Mouse (Mus musculus) cerebellum, adult 11 months (tissue): ENCODE measurements at regions not wholly inside any gene's neighbourhood (a gene's known extent, or its start where the extent isn't known, plus 50 kb on each side); places are given as distances from the start of the nearest gene placed in this dataset.

ENCODE experiments used
- DNase-seq: peaks from one replicate; pipeline ENCODE4 v3.0.0; 2022

DNA sequence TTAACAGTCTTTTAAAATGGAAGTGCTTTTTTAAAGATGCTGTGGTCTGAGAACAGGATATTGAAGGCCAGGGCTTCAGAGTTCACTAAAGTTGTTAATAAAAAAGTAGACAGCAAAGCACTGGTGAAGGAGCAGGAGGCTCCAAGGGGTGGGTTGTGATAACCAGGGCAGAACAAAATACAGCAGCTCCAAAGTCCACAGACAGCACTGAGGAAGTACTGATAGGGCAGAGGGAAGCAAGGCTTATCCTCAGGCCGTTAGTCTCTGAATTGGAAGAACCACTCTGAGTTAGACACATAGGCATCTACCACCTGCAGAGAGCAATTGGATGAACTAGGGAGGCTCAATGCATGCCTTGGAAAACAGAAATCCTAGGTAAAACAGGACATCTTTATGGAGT is 62.1 kb downstream of the P2ry1 start:
- no peak for DNase-seq

DNA sequence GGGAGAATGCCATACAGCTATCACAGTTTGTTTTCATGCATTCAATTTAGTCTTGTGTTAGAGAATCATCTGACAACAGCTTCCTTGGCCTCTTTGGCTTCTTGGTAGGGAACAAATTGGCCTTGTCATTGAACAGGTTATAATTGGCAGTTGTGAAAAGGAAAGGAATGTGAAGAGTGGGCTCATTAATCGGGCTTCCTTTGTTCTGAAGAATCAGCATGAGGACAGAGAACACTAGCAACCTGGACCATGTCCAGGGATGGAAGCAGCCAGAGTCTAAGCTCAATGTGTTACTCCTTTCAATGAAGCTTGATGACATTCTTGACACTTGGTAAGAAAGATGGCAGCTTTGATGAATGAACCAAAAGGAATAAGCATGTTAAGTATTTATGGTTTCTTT is 64.5 kb downstream of the P2ry1 start:
- DNase-seq: no peak

DNA sequence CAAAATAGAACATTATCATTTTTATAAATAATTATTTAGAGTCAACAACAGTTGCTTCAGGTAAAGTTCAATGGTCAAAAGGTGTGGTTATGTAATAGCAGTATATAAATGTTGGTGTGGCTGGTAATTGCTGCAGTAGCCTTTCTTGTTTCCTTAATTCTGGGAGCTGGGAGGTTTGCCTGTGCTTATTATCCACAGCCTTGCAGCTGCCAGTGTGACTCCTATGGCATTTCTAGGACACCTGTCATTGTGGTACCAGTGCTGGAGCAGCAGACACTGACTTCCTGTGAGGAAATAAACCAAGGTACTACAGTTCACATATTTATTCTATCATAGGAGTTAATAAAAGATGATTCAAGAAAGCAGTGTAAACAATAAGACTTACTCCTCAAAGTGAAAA is 65.6 kb downstream of the P2ry1 start:
- no peak for DNase-seq

DNA sequence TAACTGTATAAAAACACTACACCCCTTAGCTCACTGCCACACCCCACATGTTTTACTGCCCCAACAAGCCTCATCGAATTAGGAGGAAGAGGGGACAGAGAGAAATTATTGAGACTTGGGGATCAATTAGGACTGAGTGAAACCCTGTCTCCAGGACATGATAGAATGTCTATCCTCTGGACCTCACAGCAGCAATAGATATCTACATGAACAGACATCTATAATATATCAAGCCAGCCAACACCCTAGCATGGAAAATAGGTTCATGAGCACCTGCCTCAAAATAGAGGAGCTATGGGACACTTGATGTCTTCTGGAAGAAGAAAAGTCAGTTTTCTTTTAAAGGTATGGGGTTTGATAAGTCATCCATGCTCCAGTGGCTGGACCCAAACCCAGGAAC is 68.4 kb downstream of the P2ry1 start:
- DNase-seq: no peak

DNA sequence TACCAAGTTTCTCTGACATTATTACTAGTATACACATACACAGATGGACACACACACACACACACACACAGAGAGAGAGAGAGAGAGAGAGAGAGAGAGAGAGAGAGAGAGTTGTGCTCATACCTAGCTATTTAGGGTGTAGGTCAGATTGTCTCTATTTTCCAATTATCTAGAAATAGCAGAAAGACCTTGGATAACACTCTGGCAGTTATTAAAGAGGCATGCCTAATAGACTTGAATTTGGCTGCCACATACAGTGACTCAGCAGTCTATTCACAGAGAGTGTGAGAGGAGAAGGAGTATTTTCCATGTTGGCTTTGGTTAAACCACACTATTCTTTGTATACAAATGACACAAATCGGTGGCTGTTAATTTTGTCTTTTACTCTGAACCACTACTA is 69.7 kb downstream of the P2ry1 start:
- no peak for DNase-seq

DNA sequence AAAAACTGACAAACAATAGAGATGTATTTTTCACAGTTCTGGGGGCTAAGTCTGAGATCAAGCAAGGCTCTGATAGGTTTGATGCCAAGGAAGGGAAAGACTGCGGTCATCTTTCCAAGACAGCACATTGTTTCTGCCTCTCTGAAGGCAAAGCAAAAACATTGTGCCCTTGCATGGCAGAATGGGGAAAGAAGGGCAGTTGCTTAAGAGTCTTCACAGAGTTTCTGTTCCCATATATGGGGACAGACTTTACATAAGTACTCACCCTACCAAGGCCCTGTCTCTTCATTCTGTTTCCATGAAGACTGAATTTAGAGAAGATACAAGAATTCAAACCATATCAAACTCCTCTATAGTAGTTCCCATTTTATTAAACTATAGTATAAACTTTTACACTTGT is 70.5 kb downstream of the P2ry1 start:
- DNase-seq: no peak

DNA sequence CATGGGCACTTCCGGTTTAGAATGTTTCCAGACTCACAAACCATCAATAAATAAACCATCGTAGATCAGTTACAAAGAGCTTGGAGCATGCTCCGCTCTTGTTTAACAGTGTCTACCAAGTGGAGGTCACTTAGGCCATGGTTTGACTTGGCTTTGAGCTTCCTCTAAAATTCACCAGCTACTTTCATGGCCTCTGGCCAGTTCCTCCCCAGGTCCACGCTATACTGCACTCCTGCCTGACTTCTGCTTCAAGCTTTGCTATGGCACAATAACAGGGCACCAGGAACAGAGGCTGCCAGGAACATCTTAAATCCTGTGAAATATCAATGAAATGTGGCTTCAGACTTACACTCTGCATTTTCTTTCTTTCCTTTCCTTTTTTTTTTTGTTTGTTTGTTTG is 71.2 kb downstream of the P2ry1 start:
- no peak for DNase-seq

DNA sequence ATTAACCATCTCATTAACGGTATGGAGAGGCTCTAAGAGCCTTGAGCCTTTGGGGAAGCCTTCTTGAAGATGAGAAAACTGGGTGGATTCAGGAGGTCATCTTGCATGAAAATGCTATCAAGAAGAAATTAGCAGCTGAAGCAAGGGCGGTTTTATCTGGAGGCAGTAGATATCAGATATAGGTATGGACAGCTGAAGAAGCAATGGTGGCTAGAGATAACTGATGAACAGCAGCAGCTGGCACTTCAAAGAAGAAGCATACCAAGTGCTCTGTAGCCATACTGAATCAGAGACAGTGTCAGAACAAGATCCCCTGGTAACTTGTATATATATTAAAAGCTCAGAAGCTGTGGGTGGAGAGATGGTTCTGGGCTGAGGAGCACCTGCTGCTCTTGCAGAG is 73.2 kb downstream of the P2ry1 start:
- no peak for DNase-seq

DNA sequence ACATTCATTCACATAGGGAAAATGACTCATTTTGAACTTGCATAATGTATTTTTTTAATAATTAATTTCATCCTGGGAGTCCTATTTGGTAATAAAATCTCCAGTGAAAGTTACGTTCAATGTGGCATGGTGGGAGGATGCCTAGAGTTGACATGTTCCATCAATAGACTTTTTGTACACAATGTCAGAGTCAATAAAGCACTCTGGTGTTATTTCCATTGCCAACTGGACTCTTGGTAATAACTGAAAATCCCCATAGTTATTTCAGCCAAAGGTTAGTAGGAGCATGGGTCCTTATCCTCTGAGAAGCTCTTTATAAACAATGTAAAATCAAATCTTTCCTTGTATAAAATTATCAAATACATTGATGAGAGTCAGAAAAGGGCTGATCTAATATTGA is 87.3 kb downstream of the P2ry1 start:
- no peak for DNase-seq

DNA sequence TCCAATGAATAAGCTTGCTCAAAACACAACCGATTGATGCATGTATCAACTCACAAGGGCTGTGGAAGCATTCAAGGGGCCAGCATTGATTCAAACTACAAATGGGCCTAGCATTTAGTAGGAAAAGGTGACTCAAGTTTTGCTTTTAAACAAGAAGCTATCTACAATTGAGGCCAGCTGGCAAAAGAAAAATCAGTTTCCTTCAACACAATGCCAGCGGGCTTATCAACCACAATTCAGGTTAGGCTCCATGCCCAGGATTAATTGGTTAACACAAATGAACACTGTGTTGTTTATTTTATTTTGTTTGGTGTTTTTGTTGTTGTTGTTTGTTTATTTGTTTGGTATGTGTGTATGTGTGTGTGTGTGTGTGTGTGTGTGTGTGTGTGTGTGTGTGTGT is 89.4 kb downstream of the P2ry1 start:
- DNase-seq: no peak

DNA sequence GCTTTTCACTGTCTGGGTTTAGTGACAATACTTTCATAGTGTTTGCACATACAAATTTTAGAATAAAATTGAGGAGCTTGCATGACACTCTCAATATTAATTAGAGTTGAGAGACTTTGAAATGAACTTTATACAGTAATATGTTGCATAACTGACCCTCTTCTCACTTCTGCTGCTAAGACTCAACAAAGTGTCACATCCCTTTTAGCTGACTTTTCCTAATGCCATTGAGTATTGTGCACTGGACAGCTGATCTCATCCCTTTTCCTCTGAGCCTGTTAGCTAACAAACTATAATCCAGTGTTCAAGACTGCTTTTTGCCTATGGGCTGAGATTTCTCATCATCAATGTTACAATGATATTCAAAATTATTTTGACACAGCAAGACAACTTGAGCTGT is 113.8 kb downstream of the P2ry1 start:
- DNase-seq: no peak

DNA sequence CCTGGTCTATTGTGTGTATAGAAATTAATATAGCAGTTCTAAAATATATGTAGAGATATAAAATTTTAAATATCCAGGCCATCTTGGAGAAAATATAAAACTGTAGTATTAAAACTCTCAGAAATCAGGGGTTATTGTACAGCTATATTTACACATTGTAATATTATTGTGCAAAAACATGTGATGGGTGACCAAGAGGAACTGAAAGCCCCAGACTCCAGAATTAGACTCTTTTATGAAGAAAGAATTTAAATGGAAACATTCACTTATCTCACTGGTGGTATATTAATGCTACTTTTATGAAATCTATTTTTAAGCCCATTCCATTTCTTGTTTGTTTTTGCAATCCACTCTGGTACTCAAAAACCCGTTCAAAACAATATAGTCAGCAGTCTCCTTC is 130.5 kb downstream of the P2ry1 start:
- DNase-seq: no peak

DNA sequence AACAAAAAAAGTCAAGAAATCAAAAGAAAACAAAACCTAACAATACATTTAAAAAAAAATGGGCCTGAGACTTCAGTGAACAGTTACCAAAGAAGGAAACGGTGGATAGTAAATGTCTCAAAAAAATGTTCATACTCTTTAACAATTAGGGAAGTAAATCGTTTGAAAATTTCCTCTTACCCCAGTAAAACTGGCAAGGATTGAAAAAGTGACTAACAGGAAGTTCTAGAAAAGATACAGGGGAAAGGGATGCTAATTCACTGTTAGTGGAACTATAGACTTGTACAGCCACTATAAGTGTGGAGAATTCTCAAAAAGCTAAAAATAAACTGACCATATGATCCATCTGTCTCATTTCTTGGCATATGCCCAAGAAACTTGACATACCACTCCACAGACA is 151.5 kb downstream of the P2ry1 start:
- no peak for DNase-seq

DNA sequence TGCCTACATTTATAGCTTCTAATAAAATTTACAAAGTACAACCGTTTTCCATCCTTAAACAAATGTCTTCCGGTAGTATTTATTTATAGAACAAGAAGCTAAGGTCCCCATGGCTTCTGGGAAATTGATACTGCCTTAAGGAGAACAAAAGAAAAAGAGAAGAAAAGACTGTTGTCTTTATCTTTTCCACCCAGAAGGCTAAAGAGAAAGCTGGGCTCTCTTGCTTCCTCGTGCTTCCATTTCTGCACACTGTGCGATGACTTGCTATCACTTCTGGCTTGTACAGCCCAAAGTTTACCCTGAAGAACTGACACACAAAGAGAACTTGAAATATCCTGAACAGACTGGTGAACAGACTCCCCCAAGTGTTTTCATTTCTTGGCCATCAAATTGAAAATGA is 157.2 kb downstream of the P2ry1 start:
- no peak for DNase-seq

DNA sequence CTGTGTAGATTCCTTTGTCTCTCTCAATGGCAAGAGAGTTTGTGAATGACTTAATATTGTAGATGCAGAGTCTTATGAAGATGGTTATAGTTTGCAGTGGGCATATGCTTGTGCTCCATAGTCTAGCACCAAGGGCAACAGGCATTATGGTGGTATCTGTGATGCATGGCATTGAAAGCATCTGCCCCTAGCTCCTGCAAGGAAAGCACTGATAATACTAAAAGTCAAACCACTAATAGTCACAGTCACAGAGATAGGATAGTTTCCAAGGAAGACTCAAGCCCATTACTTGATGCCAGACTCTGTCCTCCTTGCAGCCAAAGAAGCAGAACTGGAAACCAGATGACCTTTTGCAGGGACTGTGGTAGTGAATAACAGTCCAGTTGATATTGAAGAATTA is 158.8 kb downstream of the P2ry1 start:
- no peak for DNase-seq

DNA sequence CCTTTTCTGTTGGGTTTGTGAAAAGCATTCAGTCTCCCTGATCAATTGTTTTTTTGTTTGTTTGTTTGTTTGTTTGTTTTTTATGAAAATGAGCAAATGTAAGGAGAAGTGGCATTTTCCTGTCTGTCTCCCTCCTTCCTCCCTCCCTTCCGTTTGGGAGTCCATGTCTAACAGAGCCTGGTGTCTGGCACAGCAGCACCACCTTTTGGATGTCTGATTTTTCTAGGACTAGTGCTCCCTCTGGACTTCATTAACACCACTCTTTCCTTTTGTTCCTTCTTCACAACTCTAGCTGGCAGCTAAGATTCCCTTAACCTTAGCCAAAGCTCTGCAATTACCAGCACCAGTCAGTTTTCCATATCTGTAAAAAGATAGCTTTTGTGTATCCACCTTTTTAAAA is 175.6 kb upstream of the Rap2b start:
- DNase-seq: no peak

DNA sequence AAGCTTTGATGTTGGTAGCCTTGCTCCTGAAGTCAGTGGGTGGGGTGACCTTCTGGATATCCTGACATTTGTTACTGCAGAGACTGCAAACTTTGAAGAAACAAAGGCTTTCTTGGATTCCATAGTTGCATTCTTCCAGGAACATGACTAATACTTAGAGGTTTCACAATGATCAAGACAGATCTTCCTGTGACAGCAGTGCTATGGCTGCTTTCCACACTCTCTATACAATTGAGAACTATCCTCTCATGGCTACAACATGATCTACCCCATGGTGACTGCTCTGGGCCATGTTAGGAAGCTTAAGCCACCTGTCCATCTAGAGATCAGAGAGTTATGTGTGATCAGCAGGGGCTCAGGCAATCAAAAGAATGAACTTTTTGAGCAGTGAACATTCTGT is 172.8 kb upstream of the Rap2b start:
- DNase-seq: no peak

DNA sequence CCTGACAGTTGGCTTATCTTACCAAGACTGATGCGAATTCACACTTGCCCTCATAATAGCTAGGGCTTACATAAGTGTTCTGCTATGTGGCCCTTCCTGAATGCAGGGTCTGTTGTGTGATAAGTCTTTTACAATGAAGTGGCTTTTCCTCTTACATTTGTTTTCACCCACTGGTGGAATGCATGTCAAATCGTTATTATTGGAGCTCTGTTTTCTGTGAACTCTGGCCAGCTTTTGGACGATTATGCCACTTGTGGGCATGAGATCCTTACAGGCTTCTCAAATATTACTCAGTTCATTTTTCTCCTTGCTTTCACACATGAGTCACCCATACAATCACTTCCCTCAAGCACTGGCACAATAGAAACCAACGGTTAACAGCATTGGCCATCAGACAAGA is 144.9 kb upstream of the Rap2b start:
- DNase-seq: no peak

DNA sequence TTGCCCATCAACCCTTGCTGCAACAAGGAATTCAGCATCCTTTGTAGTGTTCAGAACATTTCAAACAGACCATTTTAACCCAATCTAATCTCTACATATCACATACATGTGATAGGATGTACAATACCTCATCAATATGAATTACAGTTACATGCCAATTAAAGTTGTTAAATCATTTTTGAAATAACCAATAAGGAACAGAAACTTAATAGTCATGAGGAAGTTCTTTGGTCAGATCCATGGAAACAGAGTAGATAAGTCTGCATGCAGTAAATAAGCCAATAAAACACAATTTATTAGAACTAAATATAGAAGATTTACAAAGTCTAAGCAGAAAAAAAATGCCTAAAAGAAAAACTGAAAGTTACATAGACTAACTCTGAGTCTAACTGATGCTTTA is 136.9 kb upstream of the Rap2b start:
- DNase-seq: no peak

DNA sequence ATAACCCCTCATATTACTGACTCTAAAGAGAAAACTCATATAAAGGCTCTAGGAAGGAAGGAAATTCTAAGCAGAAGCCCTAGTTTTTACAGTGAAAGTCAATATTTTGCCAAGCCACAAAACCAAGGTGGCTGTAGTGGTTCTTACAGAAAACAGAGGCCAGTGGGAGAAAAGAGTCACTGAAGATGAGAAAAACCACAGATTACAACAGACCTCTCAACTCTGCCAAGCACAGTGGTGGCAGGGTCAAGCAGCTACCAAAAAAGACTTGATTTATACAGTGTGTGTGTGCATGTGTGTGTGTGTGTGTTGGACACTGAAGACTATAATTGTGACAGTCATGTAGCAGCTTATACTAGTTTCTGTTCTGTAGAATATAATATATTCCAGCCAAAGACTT is 136.4 kb upstream of the Rap2b start:
- DNase-seq: no peak

DNA sequence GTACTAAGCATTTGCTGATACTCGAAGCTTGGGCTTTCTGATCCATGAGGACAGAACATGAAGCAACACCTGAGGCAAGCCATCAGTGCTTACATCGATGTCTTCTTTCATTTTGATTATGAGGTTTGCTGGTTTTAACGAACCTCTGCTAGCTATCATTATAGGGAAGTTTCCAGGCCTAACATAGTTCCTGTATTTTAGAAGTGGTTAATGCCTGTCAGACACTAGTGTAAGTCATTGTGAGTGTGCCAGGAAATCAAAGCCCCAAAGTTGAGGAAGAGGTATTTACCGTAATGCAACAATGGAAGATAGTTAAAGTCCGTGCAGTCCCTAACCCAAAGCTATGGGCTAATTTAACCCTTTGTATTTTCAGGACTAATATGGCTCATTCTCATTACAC is 120.1 kb upstream of the Rap2b start:
- no peak for DNase-seq

DNA sequence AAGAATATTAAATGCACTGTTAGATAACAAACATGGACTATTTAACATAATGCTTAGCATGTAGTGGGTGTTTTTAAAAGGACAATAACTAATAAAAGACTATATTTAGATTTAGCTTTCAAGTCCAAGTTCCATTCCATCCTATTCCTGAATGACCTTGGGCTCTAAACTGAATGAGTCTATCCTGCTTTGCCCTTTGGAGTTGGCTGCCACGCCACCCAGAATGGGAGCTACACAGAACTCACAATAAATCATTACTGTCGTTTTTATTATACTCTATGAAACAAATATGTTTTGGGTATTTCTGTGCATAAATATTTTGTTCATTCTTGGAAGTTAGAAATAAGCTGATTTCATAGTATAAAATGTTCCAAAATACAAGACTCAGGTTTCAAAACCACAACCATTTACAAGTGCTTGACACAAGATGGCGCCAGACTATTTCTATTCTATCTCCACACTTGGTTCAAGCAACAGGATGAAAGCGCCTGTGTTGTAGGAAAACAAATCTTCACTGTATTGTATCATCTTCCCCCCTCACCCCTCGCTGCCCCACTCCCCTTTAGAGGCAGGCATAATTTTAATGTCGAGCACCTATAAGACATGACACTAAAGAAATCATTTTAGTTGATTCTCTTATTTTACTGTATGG is 117.4 kb upstream of the Rap2b start:
- no peak for DNase-seq

DNA sequence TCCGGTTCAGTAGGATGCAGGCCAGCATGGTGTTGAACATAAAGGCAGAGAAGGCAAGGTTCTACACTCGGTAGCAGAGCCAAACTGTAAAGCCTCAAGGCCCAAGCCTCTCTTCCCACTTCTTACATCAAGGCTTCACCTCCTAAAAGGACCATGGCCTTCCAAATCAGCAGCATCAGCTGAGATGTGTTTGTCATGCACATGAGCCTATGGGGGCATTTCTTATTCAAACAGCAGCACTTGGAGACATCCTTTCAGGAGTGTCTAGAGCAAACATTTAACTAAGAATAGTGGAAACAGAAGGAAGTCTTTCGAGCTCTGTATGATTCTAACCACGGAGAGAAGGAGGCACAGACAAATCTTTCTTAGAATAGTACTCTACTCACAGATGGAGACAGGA is 115.0 kb upstream of the Rap2b start:
- no peak for DNase-seq

DNA sequence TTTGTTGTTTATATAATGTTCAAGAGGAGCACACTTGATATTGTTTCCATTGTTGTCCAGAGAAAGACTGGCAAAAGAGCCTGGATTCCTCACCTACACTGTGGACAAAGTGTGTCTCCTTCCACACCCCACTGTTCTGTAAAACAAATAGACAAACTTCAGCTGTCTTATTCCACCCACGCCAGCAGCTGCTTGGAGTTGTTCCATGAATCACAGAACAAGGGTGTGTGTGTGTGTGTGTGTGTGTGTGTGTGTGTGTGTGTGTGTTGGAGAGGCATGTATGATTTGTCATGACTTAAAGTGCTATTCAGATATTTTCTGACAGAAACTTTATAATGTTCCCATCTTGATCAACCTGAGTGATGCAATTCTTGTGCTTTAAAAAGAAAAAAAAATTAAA is 114.1 kb upstream of the Rap2b start:
- DNase-seq: no peak

DNA sequence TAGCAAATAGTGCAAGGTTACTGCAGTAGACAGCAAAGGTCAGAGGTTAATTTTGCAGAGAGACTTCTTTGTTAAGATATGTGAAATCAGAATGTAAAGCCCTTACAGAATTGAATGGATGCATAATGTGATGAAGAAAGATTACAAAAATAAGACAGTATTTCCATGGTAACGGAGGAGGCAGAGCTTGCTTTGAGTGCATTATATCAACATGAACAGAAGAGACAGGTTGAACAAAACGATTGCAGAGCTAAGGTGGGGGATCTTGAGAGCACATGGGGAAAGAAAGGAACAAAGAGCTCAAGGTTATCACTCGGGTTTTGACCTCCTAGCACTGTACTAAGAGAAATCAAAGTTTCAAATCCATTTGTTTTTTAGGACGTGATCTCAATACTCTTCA is 106.2 kb upstream of the Rap2b start:
- DNase-seq: no peak

DNA sequence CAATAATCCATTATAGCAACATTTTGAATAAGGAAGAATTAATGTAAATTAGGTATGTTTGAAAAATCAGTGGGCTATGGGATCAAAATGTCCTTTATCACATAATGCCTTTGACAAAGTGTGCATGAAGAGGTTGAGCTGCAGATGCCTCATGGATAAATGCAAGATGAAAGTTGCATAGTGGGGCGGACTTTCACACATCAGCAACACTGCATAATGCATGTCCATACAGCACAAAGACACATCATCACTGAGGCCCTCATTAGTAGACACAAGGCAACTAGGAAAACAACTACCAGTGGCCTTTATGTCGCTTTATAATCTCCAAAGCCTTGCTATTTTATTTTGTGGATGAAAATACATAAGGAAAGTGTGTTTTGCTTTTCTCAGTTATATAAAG is 105.8 kb upstream of the Rap2b start:
- DNase-seq: no peak
